Mouse (Mus musculus) neural tube, embryonic 11.5 days (tissue): Measurements from ENCODE around the gene Pam. TPM values are rescaled to one million over a fixed set of nuclear protein-coding genes. Genes with fewer than 3 reads are reported as not detected.

Source experiments
- ATAC-seq: fragments of 200-750 bp; cut with Nextera tagmentation; 2 replicates; pipeline ENCODE4 v1.8.0; 2017; ENCODE audit warnings: moderate number of reproducible peaks, mild to moderate bottlenecking, moderate TSS enrichment, moderate library complexity; ENCODE audit not compliant: insufficient read depth, low FRiP score, low TSS enrichment
- DNase-seq: peaks from one replicate; pipeline ENCODE4 v3.0.0-alpha.2; 2015; ENCODE audit warnings: low spot score
- H3K27ac ChIP-seq: fragments of 300-500 bp; sonication (generic); 2 replicates; pipeline ENCODE4 v1.5.1; 2014; ENCODE audit warnings: low read depth, mild to moderate bottlenecking, low read length
- H3K27me3 ChIP-seq: fragments of 300-500 bp; sonication (generic); 2 replicates; pipeline ENCODE4 v1.6.1; 2014; ENCODE audit warnings: mild to moderate bottlenecking, low read length, mixed read lengths; ENCODE audit not compliant: control insufficient read depth, insufficient read depth
- H3K36me3 ChIP-seq: fragments of 300-500 bp; sonication (generic); 2 replicates; pipeline ENCODE4 v1.6.1; 2014; ENCODE audit warnings: mild to moderate bottlenecking, low read length, moderate library complexity, mixed read lengths; ENCODE audit not compliant: control insufficient read depth, insufficient read depth
- H3K4me1 ChIP-seq: fragments of 300-500 bp; sonication (generic); 2 replicates; pipeline ENCODE4 v1.6.1; 2014; ENCODE audit warnings: low read length, mixed read lengths; ENCODE audit not compliant: control insufficient read depth, insufficient read depth
- H3K4me2 ChIP-seq: fragments of 300-500 bp; sonication (generic); 2 replicates; pipeline ENCODE4 v1.6.1; 2014; ENCODE audit warnings: low read depth, mild to moderate bottlenecking, moderate library complexity
- H3K4me3 ChIP-seq: fragments of 300-500 bp; sonication (generic); 2 replicates; pipeline ENCODE4 v1.5.1; 2014; ENCODE audit warnings: low read depth, low read length
- H3K9ac ChIP-seq: fragments of 300-500 bp; sonication (generic); 2 replicates; pipeline ENCODE4 v1.6.1; 2014; ENCODE audit warnings: mild to moderate bottlenecking, low read length
- H3K9me3 ChIP-seq: fragments of 300-500 bp; sonication (generic); 2 replicates; pipeline ENCODE4 v1.6.1; 2016; ENCODE audit warnings: low read length; ENCODE audit not compliant: control insufficient read depth
- WGBS: fragments of 180-500 bp; shearing (Covaris S2); extraction: QIAGEN DNeasy Blood & Tissue Kit; methylation state at CpG from one replicate; pipeline ENCODE4 v1.1.7; 2014; 5-methylcytosine and 5-hydroxymethylcytosine counted together
- polyA plus RNA-seq: library from polyadenylated mRNA; unstranded; fragments of >200 nt; fragmentation: Nextera tagmentation; extraction: Ambion mirVana; gene quantifications from 2 replicates; pipeline ENCODE4 v1.2.1, GENCODE M21; 2014

Pam gene
- polyA plus RNA-seq, 1 experiment from 2014 or later: 18.8 TPM

DNA sequence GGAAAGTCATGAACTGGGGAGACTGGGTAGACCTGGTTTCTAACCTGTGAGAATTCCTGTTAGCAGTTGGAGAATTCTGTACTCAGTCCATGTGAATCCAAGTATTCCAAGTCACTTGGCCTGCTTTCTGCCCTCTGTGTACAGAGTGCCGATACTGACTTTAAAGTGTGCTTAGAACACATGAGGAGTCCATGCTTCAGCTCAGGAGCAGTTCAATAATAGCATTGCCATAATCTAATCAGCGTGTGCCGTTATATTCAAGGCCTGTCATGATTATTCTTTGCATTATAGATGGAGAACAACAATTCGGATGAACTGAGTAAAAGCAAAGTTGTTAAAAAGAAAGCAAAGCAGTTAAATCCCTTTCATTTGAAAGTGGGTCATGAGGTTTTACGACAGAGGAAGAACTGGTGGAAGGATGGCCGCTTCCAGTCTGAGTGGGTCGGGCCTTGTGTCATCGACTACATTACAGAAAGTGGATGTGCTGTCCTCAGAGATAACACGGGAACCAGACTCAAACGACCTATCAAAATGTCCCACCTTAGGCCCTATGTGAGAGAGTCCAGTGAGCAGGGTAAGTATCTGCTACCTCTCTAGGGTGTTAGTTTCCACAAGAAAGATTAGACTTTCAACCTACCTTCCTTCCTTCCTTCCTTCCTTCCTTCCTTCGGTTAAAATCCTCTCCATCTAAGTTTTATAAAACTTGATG lies 309.6 kb downstream of the Pam start:
- Histone ChIP-seq H3K9me3 (no peaks in the 10 kb centered on the region), H3K27me3 (no peaks in the 10 kb centered on the region), H3K4me3 (no peak overlapping the region), H3K9ac (no peak overlapping the region), H3K4me1 (no peaks in the 10 kb centered on the region), H3K27ac (no peak overlapping the region), H3K4me2 (no peak overlapping the region), H3K36me3 (no peaks in the 10 kb centered on the region)
- ATAC-seq (no peak), DNase-seq (no peak)
- 88% methylated on average over 11 of the region's 11 CpGs for WGBS

DNA sequence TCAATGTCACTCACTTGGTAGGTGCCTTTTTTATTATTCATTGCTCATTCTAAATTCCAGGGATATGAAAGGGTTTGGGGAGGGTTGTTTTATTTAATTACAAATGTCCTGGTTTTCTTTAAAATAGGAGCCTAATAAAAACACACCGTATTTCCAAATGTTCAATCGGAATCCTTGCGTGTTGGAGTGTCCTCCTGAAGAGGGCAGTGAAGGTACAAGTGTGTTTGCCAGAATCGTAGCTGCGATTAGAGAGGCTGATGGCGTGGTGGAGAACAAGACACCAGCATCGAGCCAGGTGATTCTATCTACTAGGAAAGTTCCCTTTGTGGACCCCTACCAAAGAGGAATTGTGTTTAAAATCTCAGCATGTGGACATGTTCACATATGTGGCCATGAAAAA lies 310.5 kb downstream of the Pam start:
- 80% methylated on average over 7 of the region's 7 CpGs for WGBS
- Histone ChIP-seq H3K4me2 (no peak overlapping the region), H3K27me3 (no peaks in the 10 kb centered on the region), H3K36me3 (no peaks in the 10 kb centered on the region), H3K9me3 (no peaks in the 10 kb centered on the region), H3K4me1 (no peaks in the 10 kb centered on the region), H3K27ac (no peak overlapping the region), H3K4me3 (no peak overlapping the region), H3K9ac (no peak overlapping the region)
- DNase-seq (no peak), ATAC-seq (no peak)

GRCm38 (mm10) chr1:97781674-97782073 lies 313.8 kb downstream of the Pam start:
- Histone ChIP-seq H3K36me3 (no peaks in the 10 kb centered on the region), H3K9me3 (no peaks in the 10 kb centered on the region), H3K27ac (no peak overlapping the region), H3K4me3 (no peak overlapping the region), H3K4me2 (no peak overlapping the region), H3K27me3 (no peaks in the 10 kb centered on the region), H3K4me1 (no peaks in the 10 kb centered on the region), H3K9ac (no peak overlapping the region)
- 97% methylated on average over 7 of the region's 7 CpGs for WGBS
- ATAC-seq (no peak), DNase-seq (no peak)

DNA sequence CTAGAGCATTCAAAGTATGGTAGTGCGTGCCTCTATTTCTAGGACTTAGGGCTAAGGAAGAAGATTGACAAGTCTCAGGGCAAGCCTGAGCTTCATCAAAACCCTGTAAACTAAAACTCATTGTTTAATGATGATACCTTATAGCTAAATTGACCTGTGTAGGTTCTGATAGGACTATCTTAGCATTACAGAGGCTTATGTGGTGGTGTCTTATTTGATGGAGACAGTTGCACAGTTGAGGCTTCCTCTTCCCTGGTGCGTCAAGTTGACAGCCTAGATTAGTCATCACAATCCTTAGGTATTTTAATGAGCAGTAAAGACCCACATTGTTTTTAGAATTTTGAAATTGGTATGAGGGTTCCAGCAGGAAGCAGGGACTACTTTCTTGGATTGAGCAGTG lies 321.5 kb downstream of the Pam start:
- ATAC-seq: no peak
- no peak overlapping the region for H3K4me3 ChIP-seq
- no peak overlapping the region for H3K4me2 ChIP-seq
- no peak overlapping the region for H3K9ac ChIP-seq
- no peak overlapping the region for H3K27ac ChIP-seq
- 97% methylated on average over 2 of the region's 2 CpGs for WGBS
- H3K27me3 ChIP-seq: no peaks in the 10 kb centered on the region
- H3K36me3 ChIP-seq: no peaks in the 10 kb centered on the region
- DNase-seq: no peak
- no peaks in the 10 kb centered on the region for H3K9me3 ChIP-seq
- H3K4me1 ChIP-seq: peaks cover 3% of the 10 kb centered on the region; the same call in 1 of the 2 replicates

GRCm38 (mm10) chr1:97773362-97773761 lies 322.1 kb downstream of the Pam start:
- Histone ChIP-seq H3K4me2 (no peak overlapping the region), H3K27me3 (no peaks in the 10 kb centered on the region), H3K4me1 (peaks cover 5% of the 10 kb centered on the region; the same call in 1 of the 2 replicates), H3K36me3 (no peaks in the 10 kb centered on the region), H3K9me3 (no peaks in the 10 kb centered on the region), H3K9ac (no peak overlapping the region), H3K27ac (no peak overlapping the region), H3K4me3 (no peak overlapping the region)
- ATAC-seq (no peak), DNase-seq (no peak)
- WGBS: 89% methylated on average over 6 of the region's 6 CpGs

GRCm38 (mm10) chr1:97771727-97772126 lies 323.7 kb downstream of the Pam start:
- WGBS: 95% methylated on average over 5 of the region's 5 CpGs
- H3K9me3 ChIP-seq: no peaks in the 10 kb centered on the region
- H3K27ac ChIP-seq: no peak overlapping the region
- ATAC-seq (no peak), DNase-seq (no peak)
- no peak overlapping the region for H3K4me2 ChIP-seq
- H3K9ac ChIP-seq: no peak overlapping the region
- peaks cover 5% of the 10 kb centered on the region; the same call in 1 of the 2 replicates for H3K4me1 ChIP-seq
- no peaks in the 10 kb centered on the region for H3K36me3 ChIP-seq
- no peaks in the 10 kb centered on the region for H3K27me3 ChIP-seq
- no peak overlapping the region for H3K4me3 ChIP-seq

GRCm38 (mm10) chr1:97771118-97771517 lies 324.3 kb downstream of the Pam start:
- no peak overlapping the region for H3K9ac ChIP-seq
- H3K9me3 ChIP-seq: no peaks in the 10 kb centered on the region
- H3K36me3 ChIP-seq: no peaks in the 10 kb centered on the region
- DNase-seq (no peak), ATAC-seq (no peak)
- H3K4me1 ChIP-seq: peaks cover 5% of the 10 kb centered on the region; the same call in 1 of the 2 replicates
- no peaks in the 10 kb centered on the region for H3K27me3 ChIP-seq
- WGBS: 82% methylated on average over 7 of the region's 7 CpGs
- H3K27ac ChIP-seq: no peak overlapping the region
- no peak overlapping the region for H3K4me3 ChIP-seq
- no peak overlapping the region for H3K4me2 ChIP-seq

- under 1% methylated on average over 65 of the region's 66 CpGs for WGBS
These were observed 325.3 kb downstream of the Pam start, which contains the start of the genes Gin1 and Ppip5k2 for GRCm38 (mm10) chr1:97769904-97770753. Gene Gin1 (plus strand): TSS chr1:97770172. Gene Ppip5k2 (minus strand): TSS chr1:97770411.

More at GRCm38 (mm10) chr1:97769904-97770753, 325.3 kb downstream of the Pam start, which contains the start of the genes Gin1 and Ppip5k2:
- Histone ChIP-seq H3K4me3 (peak within 1 kb of the TSS; percentile 92), H3K36me3 (no peaks in the 10 kb centered on the region), H3K9me3 (no peaks in the 10 kb centered on the region), H3K27ac (peak within 1 kb of the TSS; percentile 77), H3K4me2 (peak within 1 kb of the TSS; percentile 67), H3K9ac (peak within 1 kb of the TSS; percentile 88), H3K4me1 (peaks cover 5% of the 10 kb centered on the region; the same call in 1 of the 2 replicates), H3K27me3 (no peaks in the 10 kb centered on the region)
- ATAC-seq: peak; percentile 99
- peak; percentile 97 for DNase-seq
